Mouse (Mus musculus) stomach, postnatal 0 days (tissue): Measurements from ENCODE around the gene Hmga1.

Experiments
- CTCF ChIP-seq: IDR thresholded peaks from 2 replicates; pipeline ENCODE4 v1.5.1; 2016; ENCODE audit warnings: antibody characterized with exemption, low read depth, mild to moderate bottlenecking, moderate library complexity
- EP300 ChIP-seq: optimal IDR thresholded peaks from 2 replicates; pipeline ENCODE3; 2016; ENCODE audit warnings: antibody characterized with exemption

GRCm38 (mm10) chr17:27563771-27564244 lies 7.5 kb downstream of the Hmga1 start:
- TF ChIP-seq CTCF (no peak), EP300 (no peak)
